Mouse (Mus musculus) lung, adult 2 months (tissue): ENCODE measurements around the gene Btg2.

Experiments
- CTCF ChIP-seq: fragments of 200-500 bp; IDR thresholded peaks from 2 replicates; pipeline ENCODE4 v1.5.1; 2011; ENCODE audit warnings: mild to moderate bottlenecking, low read length, control low read depth; ENCODE audit not compliant: insufficient read depth
- POLR2A ChIP-seq: fragments of 200-500 bp; IDR thresholded peaks from 2 replicates; pipeline ENCODE4 v1.6.1; 2011; ENCODE audit warnings: low read depth, mild to moderate bottlenecking, control low read depth, low read length, borderline replicate concordance; ENCODE audit errors: extremely low read depth

DNA sequence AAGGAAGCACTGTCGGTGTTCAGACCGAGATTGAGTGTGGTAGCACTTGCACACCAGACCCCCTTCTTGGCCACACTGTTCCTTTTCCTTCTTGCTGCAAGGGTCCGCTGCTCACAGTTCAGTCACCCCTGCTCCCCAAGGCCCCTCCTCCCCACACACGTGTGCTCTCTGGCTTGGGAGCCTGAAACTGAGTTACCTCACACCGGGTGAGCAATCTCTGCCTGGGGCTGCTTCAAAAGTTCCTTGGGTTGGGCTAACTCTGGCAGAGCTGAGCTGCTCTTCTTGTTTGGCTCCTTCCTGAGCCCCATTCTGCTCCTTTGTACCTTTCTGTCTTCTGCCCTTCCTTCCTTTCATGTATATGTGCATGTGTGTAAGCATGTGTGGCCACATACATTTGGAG lies 34.6 kb upstream of the Btg2 start:
- TF ChIP-seq CTCF (no peak), POLR2A (no peak)
